Mouse (Mus musculus): ENCODE measurements around the gene Dock7.

The Dock7 gene

GRCm38 (mm10) chr4:98917724-98918123 is 203.0 kb downstream of the Dock7 start:
- ATAC-seq (ENCODE audit: low TSS enrichment), result no peak

GRCm38 (mm10) chr4:98910246-98910645 is 210.5 kb downstream of the Dock7 start:
- no peak for ATAC-seq (ENCODE audit: low TSS enrichment)

DNA sequence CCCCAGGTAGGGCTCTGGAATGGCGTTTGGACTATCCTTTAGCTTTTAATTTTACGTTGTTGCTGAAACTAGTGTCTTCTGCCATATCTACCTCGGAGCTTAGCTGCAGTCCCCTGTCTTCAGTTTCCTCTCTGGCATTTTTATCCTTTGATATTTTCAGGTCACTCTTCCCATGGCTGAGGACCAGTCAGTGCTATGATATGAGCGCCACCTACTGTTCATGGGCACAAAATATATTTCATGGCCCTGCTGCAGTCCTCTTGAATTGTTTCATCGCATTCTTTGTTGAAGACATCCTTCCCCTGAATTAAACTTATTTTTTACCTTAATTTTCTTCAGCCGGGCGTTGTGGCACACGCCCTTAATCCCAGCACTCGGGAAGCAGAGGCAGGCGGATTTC is 233.6 kb downstream of the Dock7 start:
- peak; percentile 89 for ATAC-seq (ENCODE audit: low TSS enrichment)
